Mouse (Mus musculus) retina, adult 2 months (tissue): ENCODE results near the gene Clec2e.

Experiments
- DNase-seq: peaks from one replicate; pipeline ENCODE4 v3.0.0-alpha.2; 2012; ENCODE audit warnings: low read depth, low spot score

The Clec2e gene

GRCm38 (mm10) chr6:129058013-129058412, 42.7 kb downstream of the Clec2e start:
- no peak for DNase-seq

- DNase-seq = no peak
Measured at GRCm38 (mm10) chr6:129056237-129056636, 44.5 kb downstream of the Clec2e start.

DNA sequence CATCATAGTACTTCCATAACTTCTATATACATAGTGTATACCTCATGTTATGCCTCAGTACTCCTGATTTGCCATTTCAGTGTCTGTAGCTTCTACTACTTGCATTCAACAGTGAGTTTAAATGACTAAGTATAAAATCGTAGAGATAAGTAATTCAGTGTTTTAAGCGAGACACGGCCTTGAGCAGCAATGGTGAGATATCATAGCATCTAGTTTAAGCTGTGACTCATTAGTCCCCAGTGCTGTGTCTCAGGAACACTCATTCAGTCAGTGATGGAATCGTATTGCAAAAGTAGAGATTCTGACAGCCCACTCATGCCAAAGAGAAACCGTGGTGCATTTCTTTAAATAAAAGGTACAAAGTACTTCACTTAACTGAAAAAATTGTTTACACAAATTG, 49.0 kb downstream of the Clec2e start:
- no peak for DNase-seq

GRCm38 (mm10) chr6:129051086-129051485, 49.6 kb downstream of the Clec2e start:
- no peak for DNase-seq

GRCm38 (mm10) chr6:129049596-129050251, 51.0 kb downstream of the Clec2e start:
- DNase-seq = no peak

GRCm38 (mm10) chr6:129048857-129049473, 51.7 kb downstream of the Clec2e start:
- DNase-seq = no peak

DNA sequence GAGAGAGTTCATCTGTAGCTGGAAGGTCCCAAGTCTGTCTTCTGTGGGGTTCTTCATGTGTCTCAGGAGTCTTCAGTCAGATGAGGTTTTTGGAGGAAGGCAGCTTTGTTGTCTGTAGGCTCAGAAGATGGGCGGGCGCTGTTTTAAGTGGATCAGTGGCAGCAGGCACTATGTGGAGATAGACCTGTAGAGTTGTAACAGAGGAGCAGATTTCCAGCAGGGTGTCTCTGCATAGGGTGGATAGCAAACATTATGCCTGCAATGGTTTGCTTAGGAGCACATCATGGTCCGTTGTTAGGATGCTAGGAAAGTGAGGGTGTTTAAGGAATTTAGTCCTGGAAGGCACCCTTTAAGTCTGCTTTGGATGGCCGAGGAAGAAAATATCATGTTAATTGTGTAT, 52.3 kb downstream of the Clec2e start:
- DNase-seq = no peak

GRCm38 (mm10) chr6:129045601-129046000, 55.1 kb downstream of the Clec2e start, which contains the start of gene Klrb1f:
Gene Klrb1f (plus strand): TSS chr6:129045901.
- DNase-seq = no peak

GRCm38 (mm10) chr6:129042470-129042869, 58.2 kb downstream of the Clec2e start:
- DNase-seq = no peak
